Mouse (Mus musculus) bone marrow macrophage, adult 2 months (primary cell): Measurements from ENCODE around the gene Tars2.

ENCODE experiments used
- CTCF ChIP-seq: IDR thresholded peaks from 2 replicates; pipeline ENCODE4 v1.5.1; 2012; ENCODE audit warnings: low read depth, mild to moderate bottlenecking, low read length, moderate library complexity
- POLR2A ChIP-seq: IDR thresholded peaks from 2 replicates; pipeline ENCODE4 v1.6.1; 2012; ENCODE audit warnings: mild to moderate bottlenecking, low read depth, low read length, borderline replicate concordance

- TF ChIP-seq POLR2A, result no peak
- TF ChIP-seq CTCF, result no peak
These were observed 61.7 kb downstream of the Tars2 start for GRCm38 (mm10) chr3:95698286-95698685.
